Mouse (Mus musculus): Measurements from ENCODE around the gene Dlgap3. TPM values are rescaled to one million over a fixed set of nuclear protein-coding genes. Genes with fewer than 3 reads are reported as not detected.

Dlgap3 gene
- polyA plus RNA-seq, 1 experiment from 2014 or later = 0.45 TPM

GRCm38 (mm10) chr4:127216251-127216651 lies 47.2 kb downstream of the Dlgap3 start:
- Histone ChIP-seq H3K9ac (ENCODE audit: low read length) (no peak overlapping the region), H3K36me3 (ENCODE audit: control insufficient read depth, insufficient read depth, low read length) (no peaks in the 10 kb centered on the region), H3K4me3 (replicated peaks; ENCODE audit: low read length) (no peak overlapping the region), H3K27me3 (ENCODE audit: control insufficient read depth, insufficient read depth, low read length) (peaks cover 23% of the 10 kb centered on the region), H3K27ac (ENCODE audit: low read length) (no peak overlapping the region), H3K4me1 (ENCODE audit: control insufficient read depth, insufficient read depth, low read length) (no peaks in the 10 kb centered on the region), H3K4me2 (ENCODE audit: low read depth, low read length) (no peak overlapping the region), H3K9me3 (replicated peaks; ENCODE audit: control insufficient read depth, low read length) (no peaks in the 10 kb centered on the region)
- 83% methylated on average over 4 of the region's 4 CpGs for WGBS
- ATAC-seq (ENCODE audit: insufficient read depth, low FRiP score) = no peak

DNA sequence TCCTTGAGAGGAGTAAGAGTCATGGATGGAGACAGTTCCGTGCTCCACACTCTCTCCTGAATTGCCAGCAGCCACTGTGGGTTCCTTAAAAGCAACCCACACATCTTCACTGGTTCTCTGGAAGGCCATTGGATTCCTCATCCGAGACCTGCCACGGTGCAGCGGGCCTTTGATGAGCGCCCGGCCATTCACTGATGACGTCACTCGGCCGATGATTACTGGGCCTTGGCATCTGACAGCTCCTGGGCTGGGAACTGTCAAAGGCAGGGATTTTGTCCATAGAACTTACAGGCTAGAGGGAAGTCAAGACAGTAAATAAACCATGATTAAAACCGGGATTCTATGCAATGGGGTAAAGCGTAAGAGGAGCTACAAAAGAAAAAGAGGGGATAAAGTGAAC lies 48.0 kb downstream of the Dlgap3 start:
- Histone ChIP-seq H3K4me2 (ENCODE audit: low read depth, low read length) (no peak overlapping the region), H3K9me3 (replicated peaks; ENCODE audit: control insufficient read depth, low read length) (no peaks in the 10 kb centered on the region), H3K27ac (ENCODE audit: low read length) (no peak overlapping the region), H3K36me3 (ENCODE audit: control insufficient read depth, insufficient read depth, low read length) (no peaks in the 10 kb centered on the region), H3K27me3 (ENCODE audit: control insufficient read depth, insufficient read depth, low read length) (peaks cover 23% of the 10 kb centered on the region), H3K4me3 (replicated peaks; ENCODE audit: low read length) (no peak overlapping the region), H3K9ac (ENCODE audit: low read length) (no peak overlapping the region), H3K4me1 (ENCODE audit: control insufficient read depth, insufficient read depth, low read length) (no peaks in the 10 kb centered on the region)
- no peak for ATAC-seq (ENCODE audit: insufficient read depth, low FRiP score)
- WGBS = 60% methylated on average over 11 of the region's 11 CpGs

DNA sequence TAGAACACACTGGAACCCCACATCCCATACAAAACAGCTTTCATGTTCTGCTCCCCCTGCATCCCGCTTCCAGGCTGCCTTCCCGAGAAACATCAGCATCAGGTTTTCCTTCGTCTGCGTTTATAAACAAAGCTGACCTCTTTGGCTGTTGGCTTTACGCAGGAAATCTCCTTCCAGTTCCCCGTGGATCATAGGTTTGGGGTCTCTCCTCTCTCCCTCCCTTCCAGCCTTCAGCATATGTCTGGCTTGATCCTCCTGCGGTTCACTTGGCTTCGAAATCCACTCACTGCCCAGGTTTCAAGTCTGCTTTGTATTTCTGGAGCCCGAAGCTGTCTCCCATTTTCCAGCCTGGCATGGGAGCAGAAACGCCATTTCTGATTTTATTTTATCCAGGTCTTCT lies 54.3 kb downstream of the Dlgap3 start:
- no peak overlapping the region for H3K9ac ChIP-seq (ENCODE audit: low read length)
- no peaks in the 10 kb centered on the region for H3K36me3 ChIP-seq (ENCODE audit: control insufficient read depth, insufficient read depth, low read length)
- H3K4me3 ChIP-seq (replicated peaks; ENCODE audit: low read length) = no peak overlapping the region
- no peak for ATAC-seq (ENCODE audit: insufficient read depth, low FRiP score)
- no peaks in the 10 kb centered on the region for H3K4me1 ChIP-seq (ENCODE audit: control insufficient read depth, insufficient read depth, low read length)
- no peaks in the 10 kb centered on the region for H3K9me3 ChIP-seq (replicated peaks; ENCODE audit: control insufficient read depth, low read length)
- WGBS = 25% methylated on average over 10 of the region's 10 CpGs
- peaks cover 24% of the 10 kb centered on the region; the same call in 1 of the 2 replicates for H3K27me3 ChIP-seq (ENCODE audit: control insufficient read depth, insufficient read depth, low read length)
- no peak overlapping the region for H3K4me2 ChIP-seq (ENCODE audit: low read depth, low read length)
- H3K27ac ChIP-seq (ENCODE audit: low read length) = no peak overlapping the region

DNA sequence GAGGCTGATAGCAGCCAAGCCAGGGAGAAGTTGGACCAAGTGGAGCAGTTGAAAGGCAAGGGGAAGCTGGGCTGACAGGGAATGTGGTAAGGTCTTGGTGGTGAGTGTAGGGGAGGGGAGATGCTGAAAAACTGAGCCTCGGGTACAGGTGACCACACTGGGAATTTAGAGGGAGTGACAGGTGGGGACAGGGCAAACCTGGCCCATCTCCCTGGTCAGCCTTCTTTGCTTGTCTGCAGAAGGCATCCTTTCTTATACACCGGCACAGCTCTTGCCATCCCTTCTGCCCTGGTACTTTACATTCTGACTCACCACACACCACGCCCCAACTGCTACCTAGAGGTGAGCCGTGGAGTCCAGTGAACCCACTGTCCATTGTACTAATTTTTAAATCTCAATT lies 54.8 kb downstream of the Dlgap3 start:
- H3K4me2 ChIP-seq (ENCODE audit: low read depth, low read length) = no peak overlapping the region
- H3K9ac ChIP-seq (ENCODE audit: low read length) = no peak overlapping the region
- H3K27me3 ChIP-seq (ENCODE audit: control insufficient read depth, insufficient read depth, low read length) = peaks cover 24% of the 10 kb centered on the region
- H3K4me1 ChIP-seq (ENCODE audit: control insufficient read depth, insufficient read depth, low read length) = no peaks in the 10 kb centered on the region
- no peak overlapping the region for H3K27ac ChIP-seq (ENCODE audit: low read length)
- ATAC-seq (ENCODE audit: insufficient read depth, low FRiP score) = no peak
- H3K36me3 ChIP-seq (ENCODE audit: control insufficient read depth, insufficient read depth, low read length) = no peaks in the 10 kb centered on the region
- WGBS = 58% methylated on average over 4 of the region's 4 CpGs
- H3K4me3 ChIP-seq (replicated peaks; ENCODE audit: low read length) = no peak overlapping the region
- no peaks in the 10 kb centered on the region for H3K9me3 ChIP-seq (replicated peaks; ENCODE audit: control insufficient read depth, low read length)

DNA sequence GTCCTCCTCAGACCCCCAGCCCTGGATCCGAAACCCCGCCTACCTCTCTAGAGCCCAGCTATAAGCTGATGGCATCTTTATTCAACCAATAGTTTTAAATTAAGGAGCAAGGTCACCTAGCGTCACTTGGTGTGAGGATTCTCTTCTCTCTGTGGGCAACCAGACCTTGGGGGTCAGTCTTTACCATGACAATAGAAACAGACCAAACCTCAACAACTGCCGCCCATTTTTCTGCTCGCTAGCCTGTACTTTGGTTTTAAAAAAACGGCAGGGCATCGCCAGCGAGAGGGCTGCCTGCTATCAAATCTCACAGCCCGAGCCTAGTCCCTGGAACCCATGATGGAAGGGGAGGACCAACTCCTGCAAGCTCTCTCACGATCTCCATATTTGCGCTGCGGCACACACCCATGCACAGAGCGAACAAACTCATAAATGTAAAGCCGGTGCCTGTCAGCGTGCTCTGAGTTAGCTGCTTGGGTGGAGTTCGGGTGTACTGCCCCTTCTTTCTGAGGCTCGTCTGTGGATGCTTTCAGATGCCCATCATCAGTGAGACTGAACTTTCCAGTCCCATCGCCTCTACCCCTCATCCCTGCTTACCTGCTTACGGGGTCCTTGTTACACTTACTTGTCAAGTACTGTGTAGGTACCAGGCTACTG lies 55.6 kb downstream of the Dlgap3 start:
- H3K27me3 ChIP-seq (ENCODE audit: control insufficient read depth, insufficient read depth, low read length) = peaks cover 24% of the 10 kb centered on the region
- no peak overlapping the region for H3K9ac ChIP-seq (ENCODE audit: low read length)
- WGBS = 24% methylated on average over 19 of the region's 19 CpGs
- H3K4me3 ChIP-seq (replicated peaks; ENCODE audit: low read length) = no peak overlapping the region
- no peaks in the 10 kb centered on the region for H3K4me1 ChIP-seq (ENCODE audit: control insufficient read depth, insufficient read depth, low read length)
- no peaks in the 10 kb centered on the region for H3K9me3 ChIP-seq (replicated peaks; ENCODE audit: control insufficient read depth, low read length)
- ATAC-seq (ENCODE audit: insufficient read depth, low FRiP score) = no peak
- no peak overlapping the region for H3K4me2 ChIP-seq (ENCODE audit: low read depth, low read length)
- H3K36me3 ChIP-seq (ENCODE audit: control insufficient read depth, insufficient read depth, low read length) = no peaks in the 10 kb centered on the region
- no peak overlapping the region for H3K27ac ChIP-seq (ENCODE audit: low read length)

GRCm38 (mm10) chr4:127226067-127226466 lies 57.1 kb downstream of the Dlgap3 start:
- H3K27me3 ChIP-seq (ENCODE audit: control insufficient read depth, insufficient read depth, low read length) = peaks cover 24% of the 10 kb centered on the region
- no peak overlapping the region for H3K27ac ChIP-seq (ENCODE audit: low read length)
- 59% methylated on average over 4 of the region's 4 CpGs for WGBS
- no peak overlapping the region for H3K4me2 ChIP-seq (ENCODE audit: low read depth, low read length)
- H3K9ac ChIP-seq (ENCODE audit: low read length) = no peak overlapping the region
- no peaks in the 10 kb centered on the region for H3K36me3 ChIP-seq (ENCODE audit: control insufficient read depth, insufficient read depth, low read length)
- no peak overlapping the region for H3K4me3 ChIP-seq (replicated peaks; ENCODE audit: low read length)
- H3K4me1 ChIP-seq (ENCODE audit: control insufficient read depth, insufficient read depth, low read length) = no peaks in the 10 kb centered on the region
- H3K9me3 ChIP-seq (replicated peaks; ENCODE audit: control insufficient read depth, low read length) = no peaks in the 10 kb centered on the region
- ATAC-seq (ENCODE audit: insufficient read depth, low FRiP score) = no peak

GRCm38 (mm10) chr4:127227051-127227673 lies 58.2 kb downstream of the Dlgap3 start:
- Histone ChIP-seq H3K27ac (ENCODE audit: low read length) (no peak overlapping the region), H3K9ac (ENCODE audit: low read length) (no peak overlapping the region), H3K4me2 (ENCODE audit: low read depth, low read length) (no peak overlapping the region), H3K4me3 (replicated peaks; ENCODE audit: low read length) (no peak overlapping the region), H3K9me3 (replicated peaks; ENCODE audit: control insufficient read depth, low read length) (no peaks in the 10 kb centered on the region), H3K27me3 (ENCODE audit: control insufficient read depth, insufficient read depth, low read length) (peaks cover 24% of the 10 kb centered on the region), H3K36me3 (ENCODE audit: control insufficient read depth, insufficient read depth, low read length) (no peaks in the 10 kb centered on the region), H3K4me1 (ENCODE audit: control insufficient read depth, insufficient read depth, low read length) (no peaks in the 10 kb centered on the region)
- 21% methylated on average over 17 of the region's 17 CpGs for whole genome bisulfite sequencing
- ATAC-seq (ENCODE audit: insufficient read depth, low FRiP score) = no peak

DNA sequence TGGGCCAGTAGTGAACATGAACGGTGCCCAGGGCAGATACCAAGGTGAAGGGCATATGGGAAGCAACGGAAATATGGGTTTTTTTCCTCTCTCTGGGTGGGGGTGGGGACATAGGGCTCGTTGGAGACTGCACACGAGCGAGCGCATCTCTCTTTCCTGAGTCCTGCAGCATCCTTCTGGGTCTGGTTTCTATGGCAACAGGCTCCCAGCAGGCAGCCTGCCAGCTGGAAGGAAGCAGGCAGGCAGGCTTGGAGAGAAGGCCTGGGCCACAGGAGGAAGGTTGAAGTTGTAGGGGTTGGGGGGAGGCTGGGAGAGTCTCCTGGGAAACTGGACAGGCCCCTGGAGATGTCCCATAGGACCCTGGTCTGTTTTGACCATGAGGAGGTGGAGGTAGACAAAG lies 63.0 kb downstream of the Dlgap3 start:
- H3K4me3 ChIP-seq (replicated peaks; ENCODE audit: low read length) = no peak overlapping the region
- no peak overlapping the region for H3K4me2 ChIP-seq (ENCODE audit: low read depth, low read length)
- H3K9me3 ChIP-seq (replicated peaks; ENCODE audit: control insufficient read depth, low read length) = no peaks in the 10 kb centered on the region
- ATAC-seq (ENCODE audit: insufficient read depth, low FRiP score) = no peak
- peaks cover 9% of the 10 kb centered on the region for H3K27me3 ChIP-seq (ENCODE audit: control insufficient read depth, insufficient read depth, low read length)
- H3K36me3 ChIP-seq (ENCODE audit: control insufficient read depth, insufficient read depth, low read length) = no peaks in the 10 kb centered on the region
- no peak overlapping the region for H3K9ac ChIP-seq (ENCODE audit: low read length)
- 43% methylated on average over 6 of the region's 6 CpGs for WGBS
- peaks cover 6% of the 10 kb centered on the region for H3K4me1 ChIP-seq (ENCODE audit: control insufficient read depth, insufficient read depth, low read length)
- H3K27ac ChIP-seq (ENCODE audit: low read length) = no peak overlapping the region

DNA sequence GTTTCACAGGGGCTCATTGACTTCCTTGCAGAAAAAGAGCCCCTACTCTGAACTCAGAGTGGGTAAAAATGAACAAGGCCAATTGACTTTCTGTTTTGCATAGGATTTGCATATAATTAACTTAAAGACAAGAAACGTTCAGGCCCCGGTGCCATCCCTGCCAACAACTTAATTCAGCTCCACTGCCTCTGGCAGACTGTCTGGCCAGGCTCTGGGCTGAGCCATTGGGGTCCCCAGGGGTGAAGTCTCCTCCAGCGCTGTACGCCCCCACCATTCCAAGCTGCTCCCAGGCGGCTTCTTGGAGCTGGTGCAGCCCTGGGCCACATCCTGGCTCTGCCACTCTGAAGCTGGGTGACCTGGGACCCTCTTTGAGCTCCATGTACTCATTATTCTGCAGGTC lies 63.5 kb downstream of the Dlgap3 start:
- no peak for ATAC-seq (ENCODE audit: insufficient read depth, low FRiP score)
- H3K27ac ChIP-seq (ENCODE audit: low read length) = no peak overlapping the region
- WGBS = 67% methylated on average over 5 of the region's 5 CpGs
- H3K4me1 ChIP-seq (ENCODE audit: control insufficient read depth, insufficient read depth, low read length) = peaks cover 6% of the 10 kb centered on the region
- H3K9me3 ChIP-seq (replicated peaks; ENCODE audit: control insufficient read depth, low read length) = no peaks in the 10 kb centered on the region
- H3K4me3 ChIP-seq (replicated peaks; ENCODE audit: low read length) = no peak overlapping the region
- H3K9ac ChIP-seq (ENCODE audit: low read length) = no peak overlapping the region
- H3K36me3 ChIP-seq (ENCODE audit: control insufficient read depth, insufficient read depth, low read length) = no peaks in the 10 kb centered on the region
- H3K4me2 ChIP-seq (ENCODE audit: low read depth, low read length) = no peak overlapping the region
- H3K27me3 ChIP-seq (ENCODE audit: control insufficient read depth, insufficient read depth, low read length) = peaks cover 12% of the 10 kb centered on the region
